Mouse (Mus musculus): ENCODE measurements at regions not wholly inside any gene's neighbourhood (a gene's known extent, or its start where the extent isn't known, plus 50 kb on each side); places are given as distances from the start of the nearest gene placed in this dataset.

DNA sequence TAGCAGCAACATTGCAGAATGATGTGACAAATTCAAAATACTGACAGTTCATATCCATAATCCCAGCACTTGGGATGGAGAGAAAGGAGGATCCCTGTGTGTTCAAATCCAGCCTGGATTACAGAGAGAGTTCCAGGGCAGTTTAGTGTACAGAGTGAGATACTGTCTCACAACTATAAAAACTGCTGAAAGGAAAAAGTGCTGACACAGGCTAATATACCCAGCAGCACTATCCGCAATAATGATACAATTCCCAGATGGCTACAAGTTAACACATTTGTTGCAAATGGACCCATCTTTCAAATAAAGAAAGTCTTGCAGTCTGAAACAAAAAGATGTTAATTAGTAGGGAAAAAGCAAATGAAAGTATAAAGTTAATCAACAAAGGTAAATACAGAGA lies 510.9 kb downstream of the Synb start:
- DNase-seq = no peak

DNA sequence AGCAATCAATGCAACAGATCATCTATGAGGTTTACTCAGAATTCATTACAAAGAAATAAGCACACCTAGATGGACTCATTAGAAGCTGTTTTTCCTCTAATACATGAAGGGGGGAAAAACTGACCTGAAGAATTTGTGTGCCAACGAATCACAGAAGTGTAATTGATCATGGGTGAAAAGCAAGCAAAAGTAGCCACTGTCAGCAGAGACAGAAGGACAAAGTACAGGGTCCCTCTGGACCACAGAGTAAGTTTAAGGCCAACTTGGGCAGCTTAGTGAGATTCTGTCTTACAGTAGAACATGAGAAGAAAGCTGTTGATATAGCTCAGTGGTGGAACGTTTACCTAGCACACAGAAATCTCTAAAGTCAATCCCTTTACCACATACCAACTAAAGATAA lies 523.7 kb downstream of the Synb start:
- no peak for DNase-seq

- DNase-seq = no peak
Observed at GRCm38 (mm10) chr14:68762916-68763315, 531.2 kb downstream of the Synb start.

DNA sequence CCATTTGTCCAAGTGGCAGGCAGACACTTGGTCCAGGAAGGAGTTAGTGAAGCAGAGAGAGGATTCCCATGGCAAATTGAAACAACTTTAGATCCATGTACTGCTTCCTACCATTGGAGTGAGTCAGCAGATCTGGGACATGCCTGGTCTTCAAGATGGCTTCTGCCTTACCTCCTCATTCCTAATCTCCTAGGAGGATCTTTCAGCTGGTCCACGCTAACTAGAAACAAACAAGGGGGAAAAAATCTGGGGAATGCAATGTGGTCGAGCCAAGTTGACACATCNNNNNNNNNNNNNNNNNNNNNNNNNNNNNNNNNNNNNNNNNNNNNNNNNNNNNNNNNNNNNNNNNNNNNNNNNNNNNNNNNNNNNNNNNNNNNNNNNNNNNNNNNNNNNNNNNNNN lies 549.4 kb downstream of the Synb start:
- DNase-seq = no peak

GRCm38 (mm10) chr14:68738474-68738873 lies 555.6 kb downstream of the Synb start:
- no peak for DNase-seq

DNA sequence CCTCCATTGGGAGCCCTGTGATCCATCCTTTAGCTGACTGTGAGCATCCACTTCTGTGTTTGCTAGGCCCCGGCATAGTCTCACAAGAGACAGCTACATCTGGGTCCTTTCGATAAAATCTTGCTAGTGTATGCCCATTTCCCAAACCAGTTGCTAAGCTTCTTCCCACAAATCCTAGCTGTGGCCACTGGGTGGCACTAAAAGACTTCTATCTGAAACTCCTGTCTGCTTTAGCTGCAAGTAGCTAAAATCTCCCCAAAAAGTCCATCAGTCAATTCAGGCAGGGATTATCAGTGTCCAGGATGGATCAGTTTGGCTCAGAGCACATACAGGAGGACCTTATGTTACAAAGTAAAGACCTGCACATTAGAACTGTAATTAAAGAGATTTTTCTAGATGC lies 558.3 kb downstream of the Synb start:
- DNase-seq = peak; percentile 64

- DNase-seq = no peak
Observed at GRCm38 (mm10) chr14:68721156-68721555, 572.9 kb downstream of the Synb start.

DNA sequence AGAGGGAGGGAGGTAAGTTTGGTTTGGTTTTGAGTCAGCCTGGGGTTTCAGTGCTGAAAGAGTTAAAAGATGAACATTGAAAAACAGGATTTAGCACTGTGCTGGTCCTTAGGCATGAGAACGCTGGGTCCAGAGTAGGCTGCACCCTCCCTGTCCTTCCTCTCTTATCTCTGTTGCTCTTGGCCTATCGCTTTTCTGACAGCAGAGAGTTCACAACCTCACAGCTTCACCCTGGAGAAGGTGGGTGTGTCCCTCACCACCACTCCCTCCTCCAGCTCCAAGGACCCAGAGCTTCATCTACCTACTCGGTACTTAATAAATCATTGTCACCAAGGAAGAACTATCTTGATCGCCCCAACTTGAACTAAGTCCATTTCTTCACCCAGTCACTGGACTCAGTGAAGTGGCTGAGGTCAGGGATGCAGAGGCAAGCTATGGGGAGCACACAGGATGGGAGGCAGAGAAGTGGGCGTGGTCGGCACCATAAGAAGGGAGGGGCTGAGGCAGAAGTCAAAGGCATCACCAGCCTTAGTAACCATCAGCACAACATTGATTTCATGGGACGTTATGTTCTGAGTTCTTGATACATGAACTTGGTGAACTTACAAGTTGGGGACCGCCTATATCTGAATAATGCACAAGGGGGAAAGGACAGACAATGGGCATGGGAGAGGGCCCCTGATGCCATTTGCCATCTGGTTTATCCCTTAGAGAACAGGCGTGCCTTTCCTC lies 574.5 kb downstream of the Synb start:
- no peak for DNase-seq

GRCm38 (mm10) chr14:68718846-68719245 lies 575.3 kb downstream of the Synb start:
- no peak for DNase-seq
